15 mouse cellular contexts compared by ENCODE assay signal in the genomic region with DNA sequence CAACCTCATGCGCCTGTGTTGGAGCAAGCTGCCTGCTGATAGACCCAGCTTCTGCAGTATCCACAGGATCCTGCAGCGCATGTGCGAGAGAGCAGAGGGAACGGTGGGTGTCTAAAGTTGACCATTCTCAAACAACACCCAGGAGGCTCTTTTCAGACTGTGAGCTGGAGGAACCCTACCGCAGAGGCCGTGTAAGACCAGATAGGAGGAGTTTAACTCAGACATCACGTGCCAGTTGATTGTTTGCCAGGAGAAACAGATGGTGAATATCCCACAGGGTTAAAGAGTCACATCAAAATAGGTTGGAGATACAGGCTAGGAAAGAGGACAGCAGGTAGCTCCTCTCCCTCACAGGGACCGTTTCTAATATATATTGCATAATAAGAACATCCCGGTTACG.
DNase-seq lines count a peak whose midpoint lies in the region; ATAC-seq lines count a peak whose summit lies in the region.
"Had no signal": no experiment of that assay in that cellular context is flagged by ENCODE, and none has a peak within 500 bp of the region (broad histone marks: within the 10 kb centered on the region; RNA-seq: fewer than 3 reads in every experiment).

No protein-coding gene starts in this region.

- DNase-seq in heart, adult 18-20 months: peak; percentile 6 to 8
- no peak for DNase-seq in heart, adult 8-10 months (ENCODE audit: low spot score)
- peak; percentile 7 for DNase-seq in 3134 (ENCODE audit: extremely low read depth, insufficient read length, low spot score)
- DNase-seq in cerebellum, adult 9-11 months: peak; percentile 87
- DNase-seq in spleen, postnatal 4 days (ENCODE audit: low spot score in 2 of 2): no peak
- DNase-seq: embryo, embryonic 11 days; kidney, adult 8-10 months; lung, embryonic 14.5 days; lung, postnatal 4 days; thymus, postnatal 25 days had no signal

- peak; percentile 80 for ATAC-seq in cerebellum, adult (ENCODE audit: insufficient number of reproducible peaks, low FRiP score, low TSS enrichment)
- ATAC-seq in granulocyte monocyte progenitor cell, adult 5-6 weeks (replicated peaks; ENCODE audit: poor library complexity, severe bottlenecking): no peak
- no peak for ATAC-seq in megakaryocyte progenitor cell, adult 5-6 weeks (replicated peaks; ENCODE audit: poor library complexity)
- ATAC-seq: forebrain, embryonic 15.5 days; liver, embryonic 12.5 days had no signal

Comparison
In these comparisons a context has a peak if more than half of its experiments do, and no peak if none do; other contexts are left out.
1. DNase-seq: peak in heart, adult 18-20 months (2 of 2), 3134 (single experiment) and cerebellum, adult 9-11 months (single experiment); none in heart, adult 8-10 months (single experiment) and spleen, postnatal 4 days (0 of 2).